19 mouse cellular contexts compared by ENCODE assay signal in the genomic region with DNA sequence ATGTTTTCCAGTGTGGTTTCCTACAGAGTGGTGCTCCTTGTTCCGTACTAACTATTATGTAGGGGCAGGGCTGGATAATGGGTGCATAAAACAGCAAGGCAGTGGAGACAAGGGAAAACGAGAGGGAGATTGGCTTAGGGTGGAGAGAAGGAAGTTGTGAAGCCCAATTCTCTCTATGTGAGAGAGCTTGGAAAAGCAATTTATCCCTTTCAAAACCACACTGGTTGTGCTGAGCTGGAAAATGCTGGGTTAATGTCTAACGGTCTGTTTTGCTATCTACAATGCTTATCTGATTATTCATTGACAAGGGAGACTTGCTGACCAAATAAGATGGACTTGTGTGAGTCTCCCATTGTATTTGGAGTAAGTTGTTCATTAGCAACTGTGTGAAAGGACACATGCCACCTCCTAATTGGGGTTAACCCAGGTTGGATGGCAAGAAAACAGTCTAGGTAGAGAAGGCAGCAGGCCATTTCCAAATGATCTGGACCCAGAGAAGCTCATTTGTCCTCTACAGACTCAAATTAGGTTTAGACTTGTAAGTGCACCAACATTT.
DNase-seq lines count a peak whose midpoint lies in the region; ATAC-seq and TF ChIP-seq lines count a peak whose summit lies in the region.
"Had no signal": no experiment of that assay in that cellular context is flagged by ENCODE, and none has a peak within 500 bp of the region (broad histone marks: within the 10 kb centered on the region; RNA-seq: fewer than 3 reads in every experiment).

No protein-coding gene starts in this region.

- H3K9me3 ChIP-seq in kidney, embryonic 14.5 days (ENCODE audit: control insufficient read depth, low read length) = no peaks in the 10 kb centered on the region
- H3K9me3 ChIP-seq: embryonic facial prominence, embryonic 12.5 days; forebrain, embryonic 12.5 days; heart, embryonic 10.5 days; hindbrain, embryonic 12.5 days had no signal

- H3K36me3 ChIP-seq in kidney, adult 2 months (ENCODE audit: control insufficient read depth, insufficient read depth, low read length) = no peaks in the 10 kb centered on the region
- no peaks in the 10 kb centered on the region for H3K36me3 ChIP-seq in kidney, embryonic 14.5 days (ENCODE audit: control insufficient read depth, insufficient read depth, low read length)
- H3K36me3 ChIP-seq: embryonic facial prominence, embryonic 12.5 days; forebrain, embryonic 12.5 days; heart, embryonic 10.5 days; hindbrain, embryonic 12.5 days had no signal

- H3K4me1 ChIP-seq in kidney, adult 2 months (ENCODE audit: control insufficient read depth, insufficient read depth, low read length) = peaks cover 3% of the 10 kb centered on the region; the same call in 1 of the 2 replicates
- no peaks in the 10 kb centered on the region for H3K4me1 ChIP-seq in kidney, embryonic 14.5 days (ENCODE audit: control insufficient read depth, insufficient read depth, low read length)
- H3K4me1 ChIP-seq: embryonic facial prominence, embryonic 12.5 days; forebrain, embryonic 12.5 days; heart, embryonic 10.5 days; hindbrain, embryonic 12.5 days had no signal

- no peak overlapping the region for H3K9ac ChIP-seq in kidney, embryonic 14.5 days (ENCODE audit: low read depth, low read length)
- H3K9ac ChIP-seq: embryonic facial prominence, embryonic 12.5 days; forebrain, embryonic 12.5 days; hindbrain, embryonic 12.5 days had no signal

- no peak overlapping the region for H3K4me3 ChIP-seq in kidney, adult 2 months (ENCODE audit: insufficient read depth, low read depth, low read length)
- no peak overlapping the region for H3K4me3 ChIP-seq in kidney, embryonic 14.5 days (ENCODE audit: low read length)
- H3K4me3 ChIP-seq: embryonic facial prominence, embryonic 12.5 days; forebrain, embryonic 12.5 days; heart, embryonic 10.5 days; hindbrain, embryonic 12.5 days had no signal

- no peak overlapping the region for H3K4me2 ChIP-seq in kidney, embryonic 14.5 days (replicated peaks; ENCODE audit: low read depth, low read length)
- H3K4me2 ChIP-seq: embryonic facial prominence, embryonic 12.5 days; forebrain, embryonic 12.5 days; hindbrain, embryonic 12.5 days had no signal

- no peak for TF ChIP-seq POLR2A in kidney, adult 2 months (IDR thresholded peaks at IDR 0.05; ENCODE audit: low read depth, low read length)

- peak; percentile 35; the same call in 1 of the 2 replicates for ATAC-seq in kidney, embryonic 14.5 days (ENCODE audit: low FRiP score, low TSS enrichment)
- ATAC-seq: forebrain, embryonic 16.5 days had no signal

- H3K27me3 ChIP-seq in kidney, adult 2 months (replicated peaks; ENCODE audit: control insufficient read depth, insufficient read depth, low read length) = no peaks in the 10 kb centered on the region
- H3K27me3 ChIP-seq in kidney, embryonic 14.5 days (ENCODE audit: control insufficient read depth, insufficient read depth, low read length) = no peaks in the 10 kb centered on the region
- H3K27me3 ChIP-seq: embryonic facial prominence, embryonic 12.5 days; forebrain, embryonic 12.5 days; hindbrain, embryonic 12.5 days had no signal

- no peak for TF ChIP-seq CTCF in kidney, adult 2 months (conservative IDR thresholded peaks at IDR 0.05; ENCODE audit: insufficient read depth, insufficient read length, low read depth, low read length)

- WGBS in kidney, adult 2 months = 50% methylated on average over 3 of the region's 3 CpGs
- 70% methylated on average over 3 of the region's 3 CpGs for WGBS in kidney, embryonic 14.5 days

- H3K27ac ChIP-seq in kidney, adult 2 months (ENCODE audit: insufficient read depth, low read depth, low read length) = peak overlapping the region; percentile 28; the same call in 1 of the 2 replicates
- no peak overlapping the region for H3K27ac ChIP-seq in kidney, embryonic 14.5 days (ENCODE audit: low read depth, low read length)
- H3K27ac ChIP-seq: embryonic facial prominence, embryonic 12.5 days; forebrain, embryonic 12.5 days; heart, embryonic 10.5 days; hindbrain, embryonic 12.5 days had no signal

- peak; percentile 43 for DNase-seq in kidney, adult 11 months
- DNase-seq in kidney, postnatal 10 days = no peak
- DNase-seq in kidney, adult 2 months = peak; percentile 75
- peak; percentile 6 to 56 for DNase-seq in kidney, postnatal 36 days
- DNase-seq in embryo, embryonic 10.5 days (ENCODE audit: low spot score) = no peak
- DNase-seq in layer of hippocampus, adult 9-10 months (ENCODE audit: low spot score) = no peak
- DNase-seq: adrenal gland, postnatal 10 days; cerebellum, adult 11 months; cerebellum, adult 8-10 months; cerebellum, postnatal 14 days; gastrocnemius, postnatal 25 days; heart, postnatal 10 days; heart, postnatal 4 days had no signal

Comparison
In these comparisons a context has a peak if more than half of its experiments do, and no peak if none do; other contexts are left out.
1. DNase-seq: peak in kidney, adult 11 months (single experiment), kidney, adult 2 months (single experiment) and kidney, postnatal 36 days (2 of 2); none in kidney, postnatal 10 days (single experiment), embryo, embryonic 10.5 days (single experiment) and layer of hippocampus, adult 9-10 months (single experiment).